Mouse (Mus musculus) adrenal gland, postnatal 10 days (tissue): ENCODE measurements around the gene Nol8. TPM values are rescaled to one million over a fixed set of nuclear protein-coding genes. Genes with fewer than 3 reads are reported as not detected.

Experiments
- DNase-seq: peaks from one replicate; pipeline ENCODE4 v3.0.0; 2021; ENCODE audit warnings: mixed read lengths
- long read RNA-seq, 2 experiments: library from polyadenylated mRNA; stranded (forward); transcript quantifications; one replicate each; pipeline ENCODE4 v2.0.0; 2021
- total RNA-seq, 2 experiments: library from RNA; stranded (reverse); gene quantifications; 2 replicates each; pipeline ENCODE4 v1.2.3; 2021

Nol8 gene
- total RNA-seq: 10 to 100 TPM; 18.7 to 19.1 TPM
- long read RNA-seq, experiment 1, partial matches to known transcripts: 9 of 9 reads
- long read RNA-seq, experiment 1, other reads (novel, unspliced or antisense): 0 of 9 reads
- long read RNA-seq, experiment 2, full-length matches to known transcripts: 2 of 5 reads
- long read RNA-seq, experiment 2, partial matches to known transcripts: 2 of 5 reads
- long read RNA-seq, experiment 2, other reads (novel, unspliced or antisense): 1 of 5 reads

DNA sequence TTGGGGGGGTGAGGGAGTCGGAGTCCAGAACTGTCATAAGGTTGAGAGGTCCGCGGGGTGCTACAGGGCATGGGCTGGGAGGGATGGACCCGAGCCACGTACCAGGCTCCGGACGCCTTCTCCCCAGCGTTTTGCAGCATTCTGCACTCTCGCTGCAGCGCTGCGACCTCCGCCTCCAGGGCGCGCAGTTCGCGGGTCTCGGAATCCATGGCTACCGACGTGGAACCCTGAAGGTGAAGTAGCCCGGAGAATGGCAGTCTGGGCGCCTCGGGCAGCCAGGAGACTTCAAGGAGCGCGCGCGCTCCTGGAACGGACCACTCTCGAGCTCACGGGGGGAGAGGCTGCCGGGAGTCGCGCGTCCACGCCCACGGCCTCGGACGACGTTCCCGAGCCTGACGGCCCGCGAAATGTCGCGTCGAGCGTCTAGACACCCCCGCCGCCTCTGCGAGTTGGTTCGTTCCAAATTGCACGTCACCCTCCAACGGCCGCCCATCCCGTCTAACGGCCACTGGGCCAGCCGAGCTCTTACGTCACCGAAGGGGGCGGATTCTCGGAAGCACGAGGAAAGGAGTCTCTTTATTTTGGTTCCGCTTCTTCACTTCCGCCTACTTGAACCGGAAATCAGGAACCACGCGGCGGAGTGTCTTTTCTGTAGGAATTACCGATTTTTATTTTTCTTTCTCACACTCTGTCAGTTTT, at the start of gene Nol8, which contains the start of gene Cenpp:
Gene Nol8 (plus strand): TSS at position 598 of the 699 bp plus-strand sequence.
Gene Cenpp (minus strand): TSS at position 305 of the 699 bp plus-strand sequence.
- DNase-seq: peak; percentile 99

DNA sequence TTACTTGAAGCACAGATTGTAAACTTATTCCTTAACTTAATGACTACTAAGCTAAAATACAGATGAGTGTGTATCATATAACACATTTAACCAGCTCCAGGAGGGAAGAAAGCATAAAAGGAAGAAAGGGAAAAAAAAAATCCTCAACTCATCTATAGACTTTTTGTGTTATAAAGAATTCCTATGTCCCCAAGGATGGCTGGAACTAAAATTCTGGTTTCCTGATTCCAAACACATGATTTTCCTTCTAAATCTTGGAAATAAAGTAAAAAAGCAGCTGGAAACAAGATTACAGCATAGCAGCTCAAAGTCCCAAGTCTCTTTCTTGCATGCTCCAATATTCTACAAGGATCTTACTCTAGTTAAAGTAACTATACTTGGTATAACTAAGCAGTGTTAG, 49.3 kb upstream of the Nol8 start:
- DNase-seq: no peak

DNA sequence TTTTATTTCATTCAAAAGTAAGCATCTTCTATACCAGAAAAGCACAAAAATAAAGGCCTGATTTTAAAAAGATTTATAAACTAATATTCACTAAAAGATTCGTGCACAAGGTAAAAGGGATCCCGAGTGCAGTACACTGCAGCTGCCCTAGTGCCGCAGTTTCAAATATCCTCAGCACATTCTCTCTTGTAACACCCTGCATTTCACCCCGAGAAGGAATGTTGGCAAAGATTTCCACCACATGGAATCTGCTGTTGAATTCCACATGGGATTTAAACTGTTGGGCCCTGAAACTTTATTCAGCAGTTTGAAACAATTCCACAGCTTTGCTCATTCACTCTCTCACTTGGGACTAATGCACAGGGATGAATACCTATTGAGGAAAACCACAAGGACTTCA, 45.2 kb upstream of the Nol8 start, which contains the start of gene Ogn:
Gene Ogn (plus strand): TSS at position 333 of the 400 bp plus-strand sequence.
- peak; percentile 34 for DNase-seq

GRCm38 (mm10) chr13:49608589-49609322, 44.1 kb upstream of the Nol8 start:
- DNase-seq: no peak

DNA sequence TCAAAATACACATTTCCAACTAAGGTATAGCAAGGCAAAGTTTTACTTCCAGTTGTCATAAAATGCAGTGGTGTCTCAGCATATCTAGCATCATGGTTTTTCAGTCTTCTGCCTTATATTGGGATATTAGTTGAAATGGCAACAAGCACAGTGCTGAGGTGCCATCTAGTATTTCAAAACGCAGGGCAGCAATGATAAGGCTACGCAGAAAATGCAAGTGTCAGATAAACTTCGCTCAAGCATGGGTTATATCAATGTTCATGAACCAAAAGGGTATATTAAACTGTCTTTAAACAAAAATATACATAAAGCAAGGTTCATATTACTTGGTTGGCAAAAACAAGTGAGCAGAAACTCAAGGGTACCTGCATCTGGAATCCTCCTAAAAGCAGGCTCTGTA, 35.9 kb upstream of the Nol8 start:
- DNase-seq: no peak

- no peak for DNase-seq
Measured at GRCm38 (mm10) chr13:49618365-49618764, 34.5 kb upstream of the Nol8 start.

GRCm38 (mm10) chr13:49623216-49623615, 29.7 kb upstream of the Nol8 start:
- DNase-seq: peak; percentile 12

DNA sequence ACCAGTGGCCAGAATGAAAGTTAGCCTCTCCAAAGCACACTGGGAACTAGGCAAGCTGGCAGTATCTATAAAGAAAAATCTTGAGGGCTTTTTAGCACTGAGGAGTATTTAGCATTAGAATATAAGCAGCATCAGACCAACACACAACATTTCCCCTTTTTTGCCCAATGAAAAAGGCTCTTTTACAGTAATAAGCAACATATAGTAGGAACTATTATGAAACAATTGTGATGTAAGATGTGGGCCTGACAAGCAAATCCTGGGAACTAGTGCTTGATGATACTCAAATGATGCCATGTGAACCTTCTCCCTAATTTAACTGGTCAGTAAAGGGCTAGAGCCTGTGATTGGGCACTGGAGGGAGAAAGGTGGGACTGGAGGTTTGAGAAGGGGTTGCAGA, 24.7 kb upstream of the Nol8 start:
- no peak for DNase-seq

DNA sequence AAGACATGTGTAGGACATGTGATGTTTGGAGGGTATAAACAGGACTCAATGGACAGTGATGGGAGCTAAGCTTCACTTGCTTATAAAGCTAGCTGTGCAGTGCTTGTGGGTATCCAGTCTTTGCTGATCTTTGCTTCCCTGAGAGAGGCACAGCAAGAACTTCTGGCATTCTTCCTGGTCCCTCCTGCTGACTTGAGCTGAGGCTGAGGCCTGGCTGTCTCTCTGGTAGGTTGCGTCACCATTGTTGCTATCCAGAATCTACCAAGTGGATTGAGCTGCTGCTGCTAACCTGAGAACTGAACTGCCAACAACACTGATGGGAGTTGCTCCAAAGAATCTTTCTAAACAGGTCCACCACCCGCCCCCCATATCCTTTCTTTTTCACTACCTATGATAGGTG, 23.8 kb upstream of the Nol8 start:
- DNase-seq: peak; percentile 23

- no peak for DNase-seq
Measured at GRCm38 (mm10) chr13:49639965-49640364, 12.9 kb upstream of the Nol8 start.

DNA sequence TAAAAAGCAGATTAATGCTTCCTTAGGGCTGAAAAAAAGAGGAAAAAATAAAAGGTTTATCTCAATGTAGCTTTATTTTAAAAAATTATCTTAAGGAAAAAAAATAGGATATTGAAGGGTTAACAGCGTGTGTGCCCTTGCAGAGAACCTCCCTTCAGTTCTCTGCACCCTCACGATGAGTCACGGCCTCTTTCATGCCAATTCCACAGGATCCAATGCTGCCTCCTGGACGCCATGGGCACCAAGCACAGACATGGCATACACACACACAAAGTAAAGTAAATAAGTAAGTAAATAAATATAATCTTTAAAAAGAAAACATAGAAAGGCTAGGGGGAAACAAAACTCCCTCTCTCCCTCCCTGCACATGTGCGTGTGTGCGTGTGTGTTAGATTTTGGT, 10.2 kb upstream of the Nol8 start:
- peak; percentile 28 for DNase-seq

- no peak for DNase-seq
Measured at GRCm38 (mm10) chr13:49643669-49644362, 9.1 kb upstream of the Nol8 start.

DNA sequence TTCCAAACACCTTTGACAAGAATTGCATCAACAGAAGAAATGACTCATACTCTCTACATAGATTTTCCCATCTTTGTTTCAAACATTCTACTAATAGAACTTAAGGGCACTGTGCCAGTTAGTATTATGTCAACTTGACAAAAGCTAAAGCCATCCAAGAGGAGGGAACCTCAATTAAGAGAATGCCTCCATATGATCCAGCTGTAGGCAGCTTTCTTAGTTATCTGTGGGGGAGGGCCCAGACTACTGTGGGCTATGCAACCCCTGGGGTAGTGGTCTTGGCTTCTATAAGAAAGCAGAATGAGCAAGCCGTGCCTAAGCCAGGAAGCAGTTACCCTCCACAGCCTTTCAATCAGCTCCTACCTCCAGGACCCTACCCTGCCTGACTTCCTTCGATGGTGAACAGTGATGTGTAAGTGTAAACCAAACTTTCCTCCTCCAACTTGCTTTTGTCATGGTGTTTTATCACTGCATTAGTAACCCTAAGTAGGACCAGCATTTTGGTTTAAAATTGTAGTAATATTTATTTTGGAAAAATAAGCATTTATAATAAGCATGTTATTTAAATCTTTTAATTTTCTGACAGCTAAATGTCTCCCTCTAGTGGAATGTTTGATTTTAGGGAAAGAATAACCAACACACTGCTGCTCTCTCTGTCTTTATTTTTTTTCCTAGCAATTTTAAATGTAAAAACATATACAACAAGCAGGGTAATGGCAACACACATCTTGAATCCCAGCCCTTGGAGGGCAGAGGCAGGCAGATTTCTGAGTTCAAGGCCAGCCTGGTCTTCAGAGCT, 7.9 kb upstream of the Nol8 start:
- no peak for DNase-seq

DNA sequence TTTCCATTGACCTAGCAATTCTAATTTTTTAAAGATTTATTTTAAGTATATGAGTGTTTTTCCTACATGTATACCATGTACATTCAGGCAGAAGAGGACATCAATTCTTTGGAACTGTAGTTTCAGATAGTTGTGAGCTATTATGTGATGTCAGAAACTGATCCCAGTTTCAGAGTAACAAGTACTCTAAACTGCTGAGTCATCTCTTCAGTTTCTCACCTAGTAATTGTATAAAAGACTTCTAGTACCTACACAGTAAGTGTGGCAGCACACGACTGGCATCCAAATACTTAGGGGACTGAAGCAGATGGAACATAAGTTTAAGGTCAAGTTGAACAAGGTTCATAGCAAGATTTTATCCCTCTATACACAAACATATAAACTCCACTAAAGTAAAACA, 6.9 kb upstream of the Nol8 start:
- no peak for DNase-seq

GRCm38 (mm10) chr13:49651136-49651535, 1.7 kb upstream of the Nol8 start:
- DNase-seq: no peak

GRCm38 (mm10) chr13:49651781-49652351, 1.0 kb upstream of the Nol8 start:
- DNase-seq: no peak

GRCm38 (mm10) chr13:49653180-49653541, 283 bp downstream of the Nol8 start:
- peak; percentile 67 for DNase-seq

- no peak for DNase-seq
Measured at GRCm38 (mm10) chr13:49677793-49678192, 24.9 kb downstream of the Nol8 start.

DNA sequence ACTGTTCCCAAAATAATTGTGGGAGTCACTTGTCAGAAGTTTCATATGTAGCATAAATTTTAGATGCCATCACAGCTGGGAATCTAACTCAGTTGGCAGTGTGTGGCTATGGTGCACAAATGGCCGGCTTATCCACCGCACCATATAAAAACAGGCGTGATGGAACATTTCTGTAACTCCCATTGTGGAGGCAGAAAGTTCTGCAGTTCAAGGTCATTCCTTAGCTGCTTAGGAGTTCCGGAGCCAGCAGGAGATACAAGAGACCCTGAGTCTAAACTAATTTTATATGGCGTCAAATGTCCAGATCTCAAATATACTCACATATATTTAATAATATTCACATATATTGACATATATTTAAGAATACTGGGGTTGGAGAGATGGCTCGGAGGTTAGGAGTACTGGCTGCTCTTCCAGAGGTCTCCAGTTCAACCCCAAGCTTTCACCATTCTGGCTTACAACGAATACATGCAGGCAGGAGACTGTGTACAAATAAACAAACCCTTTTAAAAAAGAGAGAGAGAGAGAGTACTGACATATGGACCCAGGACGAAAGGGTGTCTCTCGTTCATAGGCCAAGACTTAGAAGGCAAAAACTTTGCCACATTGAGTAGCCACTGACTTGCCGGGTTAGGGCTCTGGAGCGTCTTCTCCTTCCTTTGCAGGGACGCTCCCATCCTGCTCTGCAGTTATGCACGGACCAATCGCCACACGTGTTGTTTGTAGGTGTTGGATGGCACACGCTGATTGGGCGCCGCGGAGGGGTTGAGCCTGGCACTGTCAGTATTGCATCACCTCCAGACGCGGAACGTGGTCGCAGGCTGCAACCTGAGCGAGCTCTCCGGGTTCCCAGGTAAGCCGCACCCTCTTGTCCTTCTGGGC, 28.7 kb downstream of the Nol8 start, which contains the start of gene Iars:
Gene Iars (plus strand): TSS at position 750 of the 882 bp plus-strand sequence.
- peak; percentile 99 for DNase-seq

- no peak for DNase-seq
Measured at GRCm38 (mm10) chr13:49682233-49682846, 29.5 kb downstream of the Nol8 start.
